Mouse (Mus musculus): Measurements from ENCODE around the gene Dnhd1.

DNA sequence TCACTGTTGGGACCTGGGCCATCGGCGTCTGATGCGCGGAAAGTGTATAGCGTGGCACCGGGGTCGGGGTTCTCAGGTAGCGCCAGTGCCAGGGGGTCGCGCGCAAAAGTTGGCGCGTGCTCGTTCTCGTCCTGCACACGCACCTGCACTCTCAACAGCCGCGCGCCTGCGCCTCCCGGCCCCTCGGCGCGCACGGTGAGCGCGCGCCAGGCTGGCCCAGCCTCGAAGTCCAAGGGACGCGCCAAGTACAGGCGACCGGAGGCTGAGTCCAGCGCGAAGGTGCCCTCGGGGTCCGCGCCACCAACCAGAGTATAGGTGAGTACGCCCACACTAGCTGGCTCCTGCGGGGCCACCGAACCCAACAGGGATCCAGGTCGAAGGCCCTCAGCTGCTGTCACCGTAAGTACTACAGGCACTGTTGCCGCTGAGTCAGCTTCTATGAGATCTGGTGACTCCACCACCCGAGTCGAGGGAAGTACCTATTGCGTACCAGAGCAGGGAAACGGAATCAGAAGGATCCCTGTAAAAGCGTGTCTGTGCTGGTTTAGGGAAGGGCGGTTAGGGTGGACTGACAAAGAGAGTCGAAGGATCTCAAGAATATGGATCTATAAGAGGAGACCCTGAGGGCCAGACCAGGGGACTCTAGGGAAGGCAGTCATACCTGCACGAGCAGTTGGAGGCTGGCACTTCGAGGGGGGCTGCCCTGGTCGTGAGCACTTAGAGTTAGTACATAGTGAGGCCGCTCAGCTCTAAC, 112.1 kb downstream of the Dnhd1 start:
- TF ChIP-seq CTCF (IDR thresholded peaks at IDR 0.05; ENCODE audit: control insufficient read depth, insufficient read depth, low read length) (no peak), POLR2A (IDR thresholded peaks at IDR 0.05; ENCODE audit: borderline replicate concordance, control insufficient read depth, low read depth, low read length) (no peak)

All from bone marrow, adult 2 months (tissue).